Mouse (Mus musculus) kidney, adult 2 months (tissue): ENCODE measurements at regions not wholly inside any gene's neighbourhood (a gene's known extent, or its start where the extent isn't known, plus 50 kb on each side); places are given as distances from the start of the nearest gene placed in this dataset.

Experiments used
- CTCF ChIP-seq: fragments of 200-500 bp; conservative IDR thresholded peaks from 2 replicates; pipeline ENCODE4 v1.5.1; 2011; ENCODE audit warnings: low read depth, mild to moderate bottlenecking, control low read depth, low read length, moderate library complexity, mixed read lengths; ENCODE audit not compliant: insufficient read depth, insufficient read length
- POLR2A ChIP-seq: fragments of 200-500 bp; IDR thresholded peaks from one replicate; pipeline ENCODE4 v1.6.1; 2011; ENCODE audit warnings: low read depth, low read length, control low read depth

- TF ChIP-seq CTCF (no peak), POLR2A (no peak)
These were observed 443.5 kb upstream of the A1bg start for GRCm38 (mm10) chr15:61366276-61366675.
